Mouse (Mus musculus): ENCODE data around the gene Dbp. TPM values are rescaled to one million over a fixed set of nuclear protein-coding genes. Genes with fewer than 3 reads are reported as not detected.

Gene Dbp
- polyA plus RNA-seq, 1 experiment = 257 TPM

- no peak overlapping the region for H3K27ac ChIP-seq (ENCODE audit: insufficient read depth, low read length)
- H3K4me1 ChIP-seq (ENCODE audit: control insufficient read depth, insufficient read depth, low read length) = no peaks in the 10 kb centered on the region
- TF ChIP-seq CTCF (IDR thresholded peaks at IDR 0.05; ENCODE audit: extremely low read depth, insufficient read depth, low read length) (no peak), POLR2A (IDR thresholded peaks at IDR 0.05; ENCODE audit: extremely low read depth, insufficient read depth, low read length) (no peak)
- no peak overlapping the region for H3K4me3 ChIP-seq (ENCODE audit: insufficient read depth, low read length)
These were observed 24.8 kb upstream of the Dbp start for GRCm38 (mm10) chr7:45679966-45680621.

- TF ChIP-seq CTCF (IDR thresholded peaks at IDR 0.05; ENCODE audit: extremely low read depth, insufficient read depth, low read length) (no peak), POLR2A (IDR thresholded peaks at IDR 0.05; ENCODE audit: extremely low read depth, insufficient read depth, low read length) (no peak)
- no peak overlapping the region for H3K4me3 ChIP-seq (ENCODE audit: insufficient read depth, low read length)
- H3K4me1 ChIP-seq (ENCODE audit: control insufficient read depth, insufficient read depth, low read length) = no peaks in the 10 kb centered on the region
- H3K27ac ChIP-seq (ENCODE audit: insufficient read depth, low read length) = no peak overlapping the region
These were observed 23.7 kb upstream of the Dbp start for GRCm38 (mm10) chr7:45681046-45681736.

GRCm38 (mm10) chr7:45682144-45683126 lies 22.5 kb upstream of the Dbp start:
- Histone ChIP-seq H3K4me1 (ENCODE audit: control insufficient read depth, insufficient read depth, low read length) (no peaks in the 10 kb centered on the region), H3K4me3 (ENCODE audit: insufficient read depth, low read length) (no peak overlapping the region), H3K27ac (ENCODE audit: insufficient read depth, low read length) (0 out of 2 replicates have a peak overlapping the region, but pooled peaks have one; percentile 13)
- TF ChIP-seq POLR2A (IDR thresholded peaks at IDR 0.05; ENCODE audit: extremely low read depth, insufficient read depth, low read length) (peak; percentile 47; the same call in 1 of the 2 replicates), CTCF (IDR thresholded peaks at IDR 0.05; ENCODE audit: extremely low read depth, insufficient read depth, low read length) (peak; percentile 99)

GRCm38 (mm10) chr7:45683396-45684050 lies 21.4 kb upstream of the Dbp start, which contains the start of gene Ntn5:
TSS of gene Ntn5 (plus strand) at chr7:45684022.
- H3K4me3 ChIP-seq (ENCODE audit: insufficient read depth, low read length) = no peak within 1 kb of the TSS

GRCm38 (mm10) chr7:45685811-45686210 lies 19.1 kb upstream of the Dbp start:
- peaks cover 1% of the 10 kb centered on the region; the same call in 1 of the 2 replicates for H3K4me1 ChIP-seq (ENCODE audit: control insufficient read depth, insufficient read depth, low read length)
- no peak overlapping the region for H3K4me3 ChIP-seq (ENCODE audit: insufficient read depth, low read length)
- no peak overlapping the region for H3K27ac ChIP-seq (ENCODE audit: insufficient read depth, low read length)
- TF ChIP-seq POLR2A (IDR thresholded peaks at IDR 0.05; ENCODE audit: extremely low read depth, insufficient read depth, low read length) = no peak
- TF ChIP-seq CTCF (IDR thresholded peaks at IDR 0.05; ENCODE audit: extremely low read depth, insufficient read depth, low read length) = no peak

More at GRCm38 (mm10) chr7:45683396-45684050, 21.4 kb upstream of the Dbp start, which contains the start of gene Ntn5:
- H3K27ac ChIP-seq (ENCODE audit: insufficient read depth, low read length) = no peak within 1 kb of the TSS
- H3K4me1 ChIP-seq (ENCODE audit: control insufficient read depth, insufficient read depth, low read length) = no peaks in the 10 kb centered on the region
- TF ChIP-seq POLR2A (IDR thresholded peaks at IDR 0.05; ENCODE audit: extremely low read depth, insufficient read depth, low read length) = no peak
- TF ChIP-seq CTCF (IDR thresholded peaks at IDR 0.05; ENCODE audit: extremely low read depth, insufficient read depth, low read length) = no peak

- TF ChIP-seq CTCF (IDR thresholded peaks at IDR 0.05; ENCODE audit: extremely low read depth, insufficient read depth, low read length) (no peak), POLR2A (IDR thresholded peaks at IDR 0.05; ENCODE audit: extremely low read depth, insufficient read depth, low read length) (no peak)
- H3K4me3 ChIP-seq (ENCODE audit: insufficient read depth, low read length) = no peak overlapping the region
These were observed 18.0 kb upstream of the Dbp start for GRCm38 (mm10) chr7:45686841-45687240.

GRCm38 (mm10) chr7:45689099-45689498 lies 15.8 kb upstream of the Dbp start:
- H3K27ac ChIP-seq (ENCODE audit: insufficient read depth, low read length) = no peak overlapping the region
- TF ChIP-seq POLR2A (IDR thresholded peaks at IDR 0.05; ENCODE audit: extremely low read depth, insufficient read depth, low read length) (no peak), CTCF (IDR thresholded peaks at IDR 0.05; ENCODE audit: extremely low read depth, insufficient read depth, low read length) (no peak)
- peaks cover 1% of the 10 kb centered on the region; the same call in 1 of the 2 replicates for H3K4me1 ChIP-seq (ENCODE audit: control insufficient read depth, insufficient read depth, low read length)
- no peak overlapping the region for H3K4me3 ChIP-seq (ENCODE audit: insufficient read depth, low read length)

More at GRCm38 (mm10) chr7:45686841-45687240, 18.0 kb upstream of the Dbp start:
- H3K27ac ChIP-seq (ENCODE audit: insufficient read depth, low read length) = no peak overlapping the region
- peaks cover 1% of the 10 kb centered on the region; the same call in 1 of the 2 replicates for H3K4me1 ChIP-seq (ENCODE audit: control insufficient read depth, insufficient read depth, low read length)

GRCm38 (mm10) chr7:45689800-45690199 lies 15.1 kb upstream of the Dbp start:
- Histone ChIP-seq H3K4me3 (ENCODE audit: insufficient read depth, low read length) (no peak overlapping the region), H3K4me1 (ENCODE audit: control insufficient read depth, insufficient read depth, low read length) (peaks cover 1% of the 10 kb centered on the region; the same call in 1 of the 2 replicates), H3K27ac (ENCODE audit: insufficient read depth, low read length) (no peak overlapping the region)
- no peak for TF ChIP-seq CTCF (IDR thresholded peaks at IDR 0.05; ENCODE audit: extremely low read depth, insufficient read depth, low read length)
- TF ChIP-seq POLR2A (IDR thresholded peaks at IDR 0.05; ENCODE audit: extremely low read depth, insufficient read depth, low read length) = no peak
